ENCODE assay signal across 14 mouse cellular contexts in genomic region chr8:124163258-124163657, GRCm38 (mm10).
DNase-seq lines count a peak whose midpoint lies in the region.
"Had no signal": no experiment of that assay in that cellular context is flagged by ENCODE, and none has a peak within 500 bp of the region (broad histone marks: within the 10 kb centered on the region; RNA-seq: fewer than 3 reads in every experiment).

No protein-coding gene starts in this region.

- peak; percentile 63 to 76 for DNase-seq in cerebellum, postnatal 10 days
- no peak for DNase-seq in cerebellum, adult 8-10 months
- peak; percentile 6 for DNase-seq in urinary bladder, adult 2 months (ENCODE audit: low spot score)
- no peak for DNase-seq in urinary bladder, postnatal 25 days (ENCODE audit: low spot score)
- DNase-seq: adrenal gland, adult 2 months; adrenal gland, adult 8-10 months; adrenal gland, postnatal 10 days; adrenal gland, postnatal 14 days; adrenal gland, postnatal 25 days; adrenal gland, postnatal 36 days; B cell, adult 2 months; cerebellum, adult 11 months; cerebellum, adult 11-12 months; cerebellum, adult 18-20 months had no signal

Comparison
In these comparisons a context has a peak if more than half of its experiments do, and no peak if none do; other contexts are left out.
1. DNase-seq: peak in cerebellum, postnatal 10 days (2 of 2) and urinary bladder, adult 2 months (single experiment); none in cerebellum, adult 8-10 months (single experiment) and urinary bladder, postnatal 25 days (single experiment).